ENCODE assay signal across 1 mouse cellular context in genomic region chr6:24532804-24533203, GRCm38 (mm10).
TF ChIP-seq lines count a peak whose summit lies in the region.

No protein-coding gene starts in this region.

TF ChIP-seq in CH12.LX, 34 proteins besides CTCF, POLR2A, EP300 and RAD21:
- no peak for TF ChIP-seq ZMIZ1 (IDR thresholded peaks at IDR 0.05; ENCODE audit: low read depth, low read length)
- TF ChIP-seq ELF1 (IDR thresholded peaks at IDR 0.05; ENCODE audit: low read depth, low read length): no peak
- TF ChIP-seq MYC (IDR thresholded peaks at IDR 0.05; ENCODE audit: low read depth, low read length): no peak
